Mouse (Mus musculus) left cerebral cortex, adult 2 months (tissue): Measurements from ENCODE around the gene Tmem59l. TPM values are rescaled to one million over a fixed set of nuclear protein-coding genes. Genes with fewer than 3 reads are reported as not detected.
"Not testable (repeated sequence)": the region's sequence is repeated elsewhere in the genome, so short reads cannot be mapped to it uniquely, and the experiment has no call there.

Experiments
- DNase-seq, 2 experiments: peaks; one replicate each; pipeline ENCODE4 v3.0.0; 2021 to 2022; ENCODE audit warnings: low spot score in 2 of 2, mixed read lengths in 1 of 2; ENCODE audit errors: extremely low spot score in 1 of 2
- H3K27ac ChIP-seq: fragments of 200-600 bp; 2 replicates; pipeline ENCODE4 v1.8.1; 2022
- H3K4me3 ChIP-seq: fragments of 200-600 bp; 2 replicates; pipeline ENCODE4 v1.8.1; 2022
- CTCF ChIP-seq: fragments of 200-600 bp; IDR thresholded peaks from 2 replicates; pipeline ENCODE4 v1.8.1; 2022; ENCODE audit warnings: antibody characterized with exemption, mild to moderate bottlenecking, moderate library complexity
- intact Hi-C: fragments of 180-260 bp; cut with DNase I; formaldehyde crosslinking; loops from one replicate; pipeline ENCODE4 v1.15.1; 2025
- total RNA-seq, 2 experiments: library from RNA; stranded (reverse); gene quantifications; 2 replicates each; pipeline ENCODE4 v1.2.3; 2021

The Tmem59l gene
- total RNA-seq, 2 experiments from 2014 or later: 295 to 302 TPM

- intact Hi-C loops: no loop called here
- H3K27ac ChIP-seq: 0 out of 2 replicates have a peak overlapping the region, but pooled peaks have one; percentile 40
- DNase-seq: no peak
- H3K4me3 ChIP-seq: no peak overlapping the region
- no peak for TF ChIP-seq CTCF
These were observed 32.4 kb upstream of the Tmem59l start for GRCm38 (mm10) chr8:70519606-70520005.

GRCm38 (mm10) chr8:70519043-70519442 is 31.9 kb upstream of the Tmem59l start:
- no peak for DNase-seq
- H3K27ac ChIP-seq: peak overlapping the region; percentile 19; the same call in 1 of the 2 replicates
- intact Hi-C loops: no loop called here
- no peak overlapping the region for H3K4me3 ChIP-seq
- TF ChIP-seq CTCF: no peak

DNA sequence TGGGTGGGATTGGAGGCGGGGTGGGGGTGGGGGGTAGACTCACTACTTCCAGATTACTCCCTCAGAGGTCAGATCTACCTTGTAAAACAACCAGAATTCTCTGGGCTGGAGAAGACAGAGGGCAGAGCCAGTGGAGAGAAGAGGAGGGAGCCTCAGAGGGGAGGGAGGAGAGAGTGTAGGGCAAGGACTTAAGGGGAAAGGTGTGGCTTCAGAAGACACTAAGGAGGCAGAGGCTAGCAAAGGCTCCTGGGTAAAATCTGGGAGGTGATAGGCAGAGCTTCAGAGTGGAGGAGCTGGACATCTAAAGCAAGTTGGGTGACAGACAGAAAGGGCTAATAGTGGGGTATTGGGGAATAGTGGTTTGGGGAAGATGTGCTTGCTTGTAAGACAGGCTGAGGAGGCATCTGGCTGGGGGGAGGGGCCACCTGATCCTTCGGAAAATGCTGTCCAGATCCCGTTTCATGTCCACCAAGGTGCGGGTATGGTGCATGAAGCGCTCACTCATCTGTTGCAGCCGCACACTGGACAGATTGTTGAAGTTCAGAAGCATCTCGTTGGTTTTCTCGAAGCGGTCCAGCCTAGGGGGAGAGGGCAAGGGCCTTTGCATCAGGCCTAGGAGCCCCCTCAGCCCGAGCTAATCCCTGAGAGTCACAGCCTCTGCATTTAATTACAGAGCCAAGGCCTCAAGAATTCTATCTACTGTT is 30.9 kb upstream of the Tmem59l start:
- no peak for DNase-seq
- intact Hi-C loops: no loop called here
- no peak for TF ChIP-seq CTCF
- H3K27ac ChIP-seq: no peak overlapping the region; the same call in 1 of the 2 replicates
- no peak overlapping the region for H3K4me3 ChIP-seq

DNA sequence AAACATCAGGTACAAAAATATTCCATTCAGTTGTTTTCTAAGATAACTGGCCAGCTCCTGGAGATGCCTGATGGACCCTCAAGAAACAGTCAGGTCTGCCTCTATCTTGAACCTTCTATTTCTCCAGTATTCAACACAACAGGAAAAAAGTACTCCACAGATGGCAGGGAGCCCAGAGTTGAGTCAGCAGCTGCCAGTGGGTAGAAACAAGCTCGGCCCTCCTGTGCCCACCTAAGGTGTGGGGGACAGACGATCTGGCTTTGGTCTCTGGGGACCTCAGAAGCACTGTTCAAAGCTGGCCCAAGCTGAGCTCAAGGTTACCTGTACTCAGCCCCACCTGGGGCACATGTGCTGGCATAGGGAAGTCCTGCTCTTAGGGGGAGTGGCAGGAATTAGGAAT is 26.3 kb upstream of the Tmem59l start:
- TF ChIP-seq CTCF: no peak
- peak in 1 of 2 experiments; percentile 77 for DNase-seq
- Histone ChIP-seq H3K4me3 (no peak overlapping the region), H3K27ac (peak overlapping the region; percentile 61)
- intact Hi-C loops: no loop called here

DNA sequence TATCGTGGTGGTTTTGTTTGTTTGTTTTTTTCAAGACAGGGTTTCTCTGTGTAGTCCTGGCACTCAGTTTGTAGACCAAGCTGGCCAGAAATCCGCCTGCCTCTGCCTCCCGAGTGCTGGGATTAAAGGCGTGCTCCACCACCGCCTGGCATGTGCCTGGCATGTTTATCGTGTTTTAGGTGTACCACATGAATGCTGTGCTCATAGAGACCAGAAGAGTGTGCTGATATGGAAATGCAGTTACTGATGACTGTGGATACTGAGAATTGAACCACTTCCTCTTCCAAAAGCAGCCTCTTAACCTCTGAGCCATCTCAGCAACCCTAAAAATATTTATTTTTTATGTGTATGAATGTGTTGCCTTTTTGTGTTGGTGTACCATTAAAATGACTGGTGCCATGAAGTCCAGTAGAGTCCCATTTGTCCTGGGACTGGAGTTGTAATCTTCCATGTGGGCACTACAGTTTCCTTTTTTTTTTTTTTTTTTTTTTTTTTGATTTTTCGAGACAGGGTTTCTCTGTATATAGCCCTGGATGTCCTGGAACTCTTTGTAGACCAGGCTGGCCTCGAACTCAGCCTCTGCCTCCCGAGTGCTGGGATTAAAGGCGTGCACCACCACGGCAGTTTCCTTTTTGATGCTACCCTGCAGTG is 25.2 kb upstream of the Tmem59l start:
- intact Hi-C loops: no loop called here

GRCm38 (mm10) chr8:70511770-70512169 is 24.6 kb upstream of the Tmem59l start:
- no peak for DNase-seq
- Histone ChIP-seq H3K4me3 (no peak overlapping the region), H3K27ac (no peak overlapping the region)
- TF ChIP-seq CTCF: no peak
- intact Hi-C loops: no loop called here

More for the DNA sequence above, 25.2 kb upstream of the Tmem59l start:
- TF ChIP-seq CTCF: no peak
- Histone ChIP-seq H3K27ac (no peak overlapping the region; the same call in 1 of the 2 replicates), H3K4me3 (no peak overlapping the region)
- no peak for DNase-seq

DNA sequence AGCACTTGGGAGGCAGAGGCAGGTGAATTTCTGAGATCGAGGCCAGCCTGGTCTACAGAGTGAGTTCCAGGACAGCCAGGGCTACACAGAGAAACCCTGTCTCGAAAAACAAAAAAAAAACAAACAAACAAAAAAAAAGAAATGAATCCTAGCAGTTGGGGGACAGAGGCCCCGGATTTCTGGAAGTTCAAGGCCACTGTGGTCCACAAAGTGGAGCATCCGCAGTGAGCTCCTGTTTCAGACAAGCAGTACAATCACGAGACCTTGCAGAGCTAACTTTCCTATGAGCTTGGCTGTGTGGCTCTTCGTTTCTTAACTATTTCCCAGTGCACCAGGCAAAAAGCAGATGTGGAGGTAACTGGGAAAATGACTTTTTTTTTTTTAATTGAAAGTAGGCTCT is 24.0 kb upstream of the Tmem59l start:
- DNase-seq, intact Hi-C loops: not testable (repeated sequence)
- H3K27ac ChIP-seq: peak overlapping the region; percentile 93
- H3K4me3 ChIP-seq: peak overlapping the region; percentile 98

- DNase-seq: peak; percentile 97 to 98
- Histone ChIP-seq H3K27ac (peak within 1 kb of the TSS; percentile 93), H3K4me3 (peak within 1 kb of the TSS; percentile 98)
- intact Hi-C loops: no loop called here
- no peak for TF ChIP-seq CTCF
These were observed 23.2 kb upstream of the Tmem59l start, which contains the start of gene Uba52 for GRCm38 (mm10) chr8:70510228-70510915. Gene Uba52 (minus strand): TSS chr8:70510801.

- peak overlapping the region; percentile 93 for H3K27ac ChIP-seq
- intact Hi-C loops: loop anchor here (10.0 kb wide), 1 partner anchor 155 kb away; the partner anchor contains the start of gene Upf1
- TF ChIP-seq CTCF: no peak
- peak overlapping the region; percentile 98 for H3K4me3 ChIP-seq
- no peak for DNase-seq
These were observed 22.3 kb upstream of the Tmem59l start for GRCm38 (mm10) chr8:70509281-70509952.

- TF ChIP-seq CTCF: no peak
- no peak for DNase-seq
- H3K27ac ChIP-seq: no peak overlapping the region; the same call in 1 of the 2 replicates
- H3K4me3 ChIP-seq: no peak overlapping the region
- intact Hi-C loops: loop anchor here (2.0 to 10.0 kb wide), 2 partner anchors 32 to 152 kb away; partner anchors contain the start of genes Ell and Upf1
These were observed 19.9 kb upstream of the Tmem59l start for GRCm38 (mm10) chr8:70507027-70507393.

DNA sequence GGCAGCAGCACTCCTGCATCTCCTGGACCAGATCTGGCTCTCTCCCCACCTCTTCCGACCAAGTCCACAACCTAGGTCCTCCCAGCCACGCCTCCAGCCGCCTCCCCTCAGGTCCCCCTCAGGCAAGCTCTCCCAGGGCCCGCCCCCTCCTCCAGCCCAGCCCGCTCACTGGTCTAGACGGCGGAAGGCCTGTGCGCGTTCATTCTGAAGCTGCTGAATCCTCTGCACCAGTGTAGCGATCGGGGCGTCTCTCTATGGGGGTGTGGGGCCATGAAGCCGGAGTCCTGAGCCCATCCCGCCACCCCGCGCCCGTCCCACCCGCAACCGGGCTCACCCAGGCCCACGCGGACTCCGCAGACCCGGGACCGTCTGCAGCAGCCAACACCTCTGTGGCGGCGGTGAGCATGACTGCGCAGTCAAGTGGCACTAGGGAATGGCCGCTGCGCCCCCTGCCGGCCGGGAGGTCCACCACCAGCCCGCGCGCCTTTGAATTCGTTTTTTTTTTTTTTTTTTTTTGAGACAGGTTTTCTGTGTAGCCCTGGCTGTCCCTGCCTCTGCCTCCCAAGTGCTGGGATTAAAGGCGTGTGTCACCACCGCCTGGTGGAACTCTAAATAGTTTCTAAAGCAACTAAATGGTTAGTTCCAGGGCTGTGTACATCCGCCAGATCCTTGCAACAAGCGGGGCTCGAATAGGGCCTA is 19.3 kb upstream of the Tmem59l start, which contains the start of gene Rex1bd:
Gene Rex1bd, minus strand, starts transcription at position 425 of the 699 bp plus-strand sequence.
- intact Hi-C loops: loop anchor here (1.0 to 10.0 kb wide), 3 partner anchors 32 to 152 kb away; partner anchors contain the start of genes Ell and Upf1
- Histone ChIP-seq H3K27ac (peak within 1 kb of the TSS; percentile 99), H3K4me3 (peak within 1 kb of the TSS; percentile 73)
- peak; percentile 91 to 94 for DNase-seq
- TF ChIP-seq CTCF: peak; percentile 88
